Comparison of ENCODE assay signal across 21 mouse cellular contexts in genomic region chr5:114933206-114933605, GRCm38 (mm10). TPM values are rescaled to one million over a fixed set of nuclear protein-coding genes. Genes with fewer than 3 reads are reported as not detected.
"Had no signal": no experiment of that assay in that cellular context is flagged by ENCODE, and none has a peak within 500 bp of the region (broad histone marks: within the 10 kb centered on the region; RNA-seq: fewer than 3 reads in every experiment).

No protein-coding gene starts in this region.

- H3K4me1 ChIP-seq: limb, embryonic 15.5 days; liver, embryonic 13.5 days had no signal

- H3K9me3 ChIP-seq: limb, embryonic 15.5 days; liver, embryonic 13.5 days had no signal

- H3K4me2 ChIP-seq: hindbrain, embryonic 14.5 days; limb, embryonic 12.5 days; limb, embryonic 15.5 days; liver, embryonic 13.5 days; midbrain, embryonic 12.5 days; neural tube, embryonic 13.5 days had no signal

- DNase-seq: left cerebral cortex, postnatal 4 days; liver, embryonic 13.5 days; lung, adult 2 months; lung, postnatal 14 days; lung, postnatal 4 days; retina, postnatal 1 day; right cerebral cortex, postnatal 25 days; thymus, adult 2 months; thymus, postnatal 14 days; thymus, postnatal 4 days had no signal

- H3K27me3 ChIP-seq: limb, embryonic 12.5 days; limb, embryonic 15.5 days; liver, embryonic 13.5 days; midbrain, embryonic 12.5 days; neural tube, embryonic 13.5 days had no signal

- H3K27ac ChIP-seq: hindbrain, embryonic 14.5 days; hindbrain, postnatal 0 days; kidney, postnatal 0 days; limb, embryonic 12.5 days; limb, embryonic 15.5 days; liver, embryonic 13.5 days; midbrain, embryonic 12.5 days; neural tube, embryonic 13.5 days; stomach, postnatal 0 days had no signal

- H3K36me3 ChIP-seq: limb, embryonic 12.5 days; limb, embryonic 15.5 days; liver, embryonic 13.5 days; midbrain, embryonic 12.5 days; neural tube, embryonic 13.5 days had no signal

- H3K4me3 ChIP-seq: limb, embryonic 12.5 days; limb, embryonic 15.5 days; liver, embryonic 13.5 days; midbrain, embryonic 12.5 days; myocyte; neural tube, embryonic 13.5 days had no signal

- ATAC-seq: hindbrain, postnatal 0 days; inflammation-experienced regulatory T-cells, adult 6 months; midbrain, embryonic 16.5 days had no signal

- H3K9ac ChIP-seq: hindbrain, embryonic 14.5 days; limb, embryonic 12.5 days; limb, embryonic 15.5 days; liver, embryonic 13.5 days; midbrain, embryonic 12.5 days; neural tube, embryonic 13.5 days had no signal

RNA-seq across cellular contexts. Expression of gene Oasl1, which starts 10.2 kb away (rescaled TPM):
- polyA plus RNA-seq: midbrain, embryonic 16.5 days had no signal

RNA-seq across cellular contexts. Expression of gene Hnf1a, which starts 37.7 kb away (rescaled TPM):
- polyA plus RNA-seq: hindbrain, embryonic 14.5 days; limb, embryonic 12.5 days; limb, embryonic 15.5 days; lung, adult 2 months; myocyte had no signal
